Mouse (Mus musculus): ENCODE measurements around the gene Uckl1. TPM values are rescaled to one million over a fixed set of nuclear protein-coding genes. Genes with fewer than 3 reads are reported as not detected.

Gene Uckl1
- polyA plus RNA-seq (2012; fragmentation: generic; extraction: Trizol): 10 to 100 TPM; 13.4 to 44.3 TPM

GRCm38 (mm10) chr2:181584411-181584942, at the start of gene Uckl1:
TSS of gene Uckl1 (minus strand) at chr2:181584892.

DNA sequence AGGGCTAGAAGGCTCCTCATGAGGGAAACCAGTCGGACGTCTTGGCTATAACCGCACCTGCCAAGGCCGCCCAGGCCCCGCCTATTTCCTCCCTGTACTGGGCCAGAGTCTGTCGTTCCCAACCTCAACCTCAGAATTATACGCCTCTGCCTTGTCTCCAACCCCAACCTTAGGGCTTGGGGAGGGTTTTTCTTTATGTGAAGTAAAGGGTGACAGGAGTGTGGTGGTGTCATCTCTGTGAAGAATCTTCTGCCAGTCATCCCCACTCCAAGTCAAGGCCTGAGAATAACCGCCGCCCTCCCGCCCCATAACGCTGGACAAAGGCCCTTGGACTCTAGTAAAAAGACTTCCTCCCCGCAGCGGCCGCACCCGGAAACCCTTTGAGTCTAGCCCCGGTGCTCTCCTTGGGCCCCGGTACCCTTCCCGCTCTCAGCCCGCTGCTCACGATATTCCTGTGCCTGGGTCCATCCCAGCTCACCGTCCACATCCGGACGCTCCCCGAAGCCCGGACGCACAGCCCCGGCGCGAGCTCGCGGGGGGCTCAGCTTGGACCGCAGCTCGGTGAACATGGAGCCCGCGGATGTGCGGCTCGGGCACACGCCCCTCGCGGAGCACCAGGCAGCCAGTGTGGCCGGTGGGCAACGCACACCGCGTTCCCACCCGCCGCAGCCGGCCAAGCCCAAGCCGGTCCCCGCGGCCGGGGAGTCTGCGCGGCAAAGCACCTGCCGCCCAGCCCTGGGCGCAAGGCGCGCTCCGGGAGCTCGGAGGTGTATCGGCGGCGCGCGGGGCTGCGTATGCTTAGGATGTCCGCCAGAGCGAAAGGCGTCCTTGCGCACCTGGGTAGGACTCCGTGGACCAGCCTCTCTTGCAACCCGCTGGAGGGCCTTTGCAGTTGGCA, 14.0 kb upstream of the Uckl1 start, which contains the start of gene Samd10:
TSS of gene Samd10 (minus strand) at position 759 of the 898 bp plus-strand sequence.

GRCm38 (mm10) chr2:181592231-181593041, 7.7 kb upstream of the Uckl1 start, which contains the start of gene Zfp512b:
TSS of gene Zfp512b (minus strand) at chr2:181592803.

GRCm38 (mm10) chr2:181591528-181592085, 6.9 kb upstream of the Uckl1 start, which contains the start of gene Prpf6:
TSS of gene Prpf6 (plus strand) at chr2:181591868.

DNA sequence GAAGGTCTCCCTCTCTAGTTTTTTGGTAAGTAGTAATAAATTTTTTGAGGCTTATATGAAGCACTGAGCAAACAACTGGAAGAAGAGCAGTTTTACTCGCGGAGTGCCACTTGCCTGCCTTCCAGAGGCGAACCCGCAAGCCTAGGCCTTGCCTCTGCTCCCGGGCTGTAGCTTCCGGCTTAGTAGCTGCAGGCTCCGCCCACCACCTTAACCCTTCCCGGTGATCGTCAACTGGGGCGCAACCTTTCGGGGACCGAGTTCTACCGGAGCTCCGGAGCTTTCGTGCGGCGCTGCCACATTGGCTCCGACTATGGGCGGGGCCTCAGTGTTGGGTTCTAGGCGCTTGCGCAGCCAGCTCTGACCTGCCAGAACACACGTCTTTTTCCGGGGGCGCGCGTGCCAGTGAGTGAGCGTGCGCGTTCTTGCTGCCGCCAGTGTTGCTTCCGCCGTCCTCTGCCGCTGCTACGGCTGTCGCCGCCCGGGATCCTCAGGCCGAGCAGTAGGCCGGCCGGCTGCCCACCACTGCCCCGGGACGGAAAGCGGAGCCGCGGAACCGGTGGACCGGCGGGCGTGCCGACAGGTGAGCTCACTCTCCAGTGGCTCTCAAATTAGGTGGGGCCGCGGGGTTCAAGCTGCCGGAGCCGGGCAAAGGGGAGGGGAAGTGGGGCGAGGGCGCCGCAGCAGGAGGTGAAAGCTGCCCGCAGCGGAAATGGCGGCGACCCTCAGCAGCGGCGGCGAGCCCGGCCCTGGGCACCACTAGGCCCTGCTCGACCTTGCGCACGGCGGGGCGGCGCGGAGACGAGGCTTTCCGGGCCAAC, 64.4 kb downstream of the Uckl1 start, which contains the start of gene Dnajc5:
TSS of gene Dnajc5 (plus strand) at position 368 of the 818 bp plus-strand sequence.

Other genes starting within 250 kb of the Uckl1 start
- 10 to 100 TPM in 1 of 2 experiments, 1 to 10 TPM in 1; 8.6 to 19.6 TPM for gene Zgpat, start 220.0 kb downstream of the Uckl1 start, polyA plus RNA-seq (2012; fragmentation: generic; extraction: Trizol)
- 10 to 100 TPM; 34.3 to 40.3 TPM for gene Arfrp1, start 219.5 kb downstream of the Uckl1 start, polyA plus RNA-seq (2012; fragmentation: generic; extraction: Trizol)
- 10 to 100 TPM in 1 of 2 experiments, 1 to 10 TPM in 1; 2.1 to 19.5 TPM for gene Lime1, start 204.8 kb downstream of the Uckl1 start, polyA plus RNA-seq (2012; fragmentation: generic; extraction: Trizol)
- 1 to 10 TPM in 1 of 2 experiments, under 1 TPM in 1; 0.48 to 1.7 TPM for gene Zbtb46, start 125.5 kb downstream of the Uckl1 start, polyA plus RNA-seq (2012; fragmentation: generic; extraction: Trizol)
- under 1 TPM in 1 of 2 experiments, not detected in 1; 0.15 TPM for gene Abhd16b, start 91.7 kb downstream of the Uckl1 start, polyA plus RNA-seq (2012; fragmentation: generic; extraction: Trizol)
- 10 to 100 TPM; 61.2 to 89.0 TPM for gene Tpd52l2, start 87.8 kb downstream of the Uckl1 start, polyA plus RNA-seq (2012; fragmentation: generic; extraction: Trizol)
- gene Dnajc5, start 64.4 kb downstream of the Uckl1 start, polyA plus RNA-seq (2012; fragmentation: generic; extraction: Trizol): 10 to 100 TPM; 11.6 to 26.9 TPM
- 10 to 100 TPM; 16.1 to 53.3 TPM for gene Prpf6, start 7.0 kb upstream of the Uckl1 start, polyA plus RNA-seq (2012; fragmentation: generic; extraction: Trizol)
- gene Zfp512b, start 7.9 kb upstream of the Uckl1 start, polyA plus RNA-seq (2012; fragmentation: generic; extraction: Trizol): 10 to 100 TPM in 1 of 2 experiments, 1 to 10 TPM in 1; 1.6 to 22.7 TPM
- gene Samd10, start 14.3 kb upstream of the Uckl1 start, polyA plus RNA-seq (2012; fragmentation: generic; extraction: Trizol): 1 to 10 TPM in 1 of 2 experiments, under 1 TPM in 1; 0.49 to 1.1 TPM
- under 1 TPM in 1 of 2 experiments, not detected in 1; 0.13 TPM for gene Gm29797, start 72.1 kb upstream of the Uckl1 start, polyA plus RNA-seq (2012; fragmentation: generic; extraction: Trizol)
- gene Sox18, start 86.7 kb upstream of the Uckl1 start, polyA plus RNA-seq (2012; fragmentation: generic; extraction: Trizol): under 1 TPM in 1 of 2 experiments, not detected in 1; 0.05 TPM
- 10 to 100 TPM in 1 of 2 experiments, 1 to 10 TPM in 1; 1.5 to 12.1 TPM for gene Tcea2, start 95.4 kb upstream of the Uckl1 start, polyA plus RNA-seq (2012; fragmentation: generic; extraction: Trizol)
- gene Rgs19, start 109.1 kb upstream of the Uckl1 start, polyA plus RNA-seq (2012; fragmentation: generic; extraction: Trizol): 10 to 100 TPM; 39.2 to 39.9 TPM
- not detected for gene Lkaaear1, start 113.5 kb upstream of the Uckl1 start, polyA plus RNA-seq (2012; fragmentation: generic; extraction: Trizol)
- gene Oprl1, start 130.1 kb upstream of the Uckl1 start, polyA plus RNA-seq (2012; fragmentation: generic; extraction: Trizol): under 1 TPM in 1 of 2 experiments, not detected in 1; 0.01 TPM
- not detected for gene Myt1, start 178.4 kb upstream of the Uckl1 start, polyA plus RNA-seq (2012; fragmentation: generic; extraction: Trizol)